ENCODE assay signal across 14 mouse cellular contexts in the genomic region with DNA sequence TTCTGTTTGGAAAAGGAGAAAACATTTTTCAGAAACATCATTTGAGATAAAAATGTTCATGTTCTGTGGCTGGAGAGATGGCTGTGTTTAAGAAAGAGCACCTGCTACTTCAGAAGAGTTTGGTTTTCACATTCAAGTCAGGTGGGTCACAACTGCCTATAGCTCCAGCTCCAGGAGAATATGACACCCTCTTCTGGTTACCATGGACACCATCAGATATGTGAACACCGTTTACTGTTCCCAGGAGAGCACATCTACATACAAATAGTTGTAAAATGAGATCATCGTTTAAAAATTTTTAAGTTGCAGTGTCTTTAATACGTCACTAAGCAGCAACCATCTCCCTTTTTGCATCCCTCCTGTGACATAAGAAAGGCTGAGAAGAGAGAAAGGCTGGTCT.
DNase-seq lines count a peak whose midpoint lies in the region; ATAC-seq lines count a peak whose summit lies in the region.
"Had no signal": no experiment of that assay in that cellular context is flagged by ENCODE, and none has a peak within 500 bp of the region (broad histone marks: within the 10 kb centered on the region; RNA-seq: fewer than 3 reads in every experiment).

No protein-coding gene starts in this region.

- WGBS in heart, embryonic 10.5 days = 10% methylated on average over 3 of the region's 3 CpGs
- 20% methylated on average over 3 of the region's 3 CpGs for WGBS in midbrain, embryonic 11.5 days
- WGBS in midbrain, embryonic 10.5 days = 27% methylated on average over 3 of the region's 3 CpGs
- 12% methylated on average over 3 of the region's 3 CpGs for WGBS in stomach, embryonic 15.5 days

- no peak overlapping the region for H3K4me3 ChIP-seq in heart, embryonic 10.5 days
- no peak overlapping the region for H3K4me3 ChIP-seq in midbrain, embryonic 11.5 days (ENCODE audit: low read depth, low read length)
- no peak overlapping the region for H3K4me3 ChIP-seq in midbrain, embryonic 10.5 days
- no peak overlapping the region for H3K4me3 ChIP-seq in stomach, embryonic 15.5 days (replicated peaks)
- H3K4me3 ChIP-seq: erythroblast, embryonic 14.5 days; heart, embryonic 13.5 days had no signal

- H3K27me3 ChIP-seq in heart, embryonic 10.5 days (ENCODE audit: insufficient read depth, poor library complexity, severe bottlenecking) = no peaks in the 10 kb centered on the region
- H3K27me3 ChIP-seq in midbrain, embryonic 11.5 days (ENCODE audit: control insufficient read depth, insufficient read depth, low read length) = no peaks in the 10 kb centered on the region
- no peaks in the 10 kb centered on the region for H3K27me3 ChIP-seq in midbrain, embryonic 10.5 days (ENCODE audit: low read depth, poor library complexity, severe bottlenecking)
- no peaks in the 10 kb centered on the region for H3K27me3 ChIP-seq in stomach, embryonic 15.5 days (replicated peaks)
- H3K27me3 ChIP-seq: heart, embryonic 13.5 days had no signal

- peak; percentile 57; the same call in 1 of the 2 replicates for ATAC-seq in midbrain, embryonic 11.5 days (ENCODE audit: low FRiP score)
- ATAC-seq in stomach, embryonic 15.5 days (ENCODE audit: insufficient read depth, low FRiP score, low read depth) = peak; percentile 80
- ATAC-seq: activated CD4-positive, CD25-positive, alpha-beta regulatory T cell, adult 4 months had no signal

- peak; percentile 73 for DNase-seq in heart, embryonic 10.5 days (ENCODE audit: low spot score)
- DNase-seq in heart, adult 11 months = no peak
- DNase-seq in midbrain, embryonic 11.5 days (ENCODE audit: low spot score, missing footprints) = no peak
- no peak for DNase-seq in midbrain, embryonic 10.5 days (ENCODE audit: low spot score)
- DNase-seq in embryo, embryonic 11 days = peak; percentile 36
- no peak for DNase-seq in Muller cell, postnatal 12 days (ENCODE audit: inconsistent ontology term)
- DNase-seq in right cerebral cortex, adult 2 months (ENCODE audit: low spot score in 2 of 2) = no peak
- DNase-seq: cerebellum, adult 11 months; kidney, postnatal 10 days had no signal

- no peaks in the 10 kb centered on the region for H3K36me3 ChIP-seq in heart, embryonic 10.5 days
- H3K36me3 ChIP-seq in midbrain, embryonic 11.5 days (ENCODE audit: control insufficient read depth, insufficient read depth, low read length) = no peaks in the 10 kb centered on the region
- no peaks in the 10 kb centered on the region for H3K36me3 ChIP-seq in midbrain, embryonic 10.5 days
- no peaks in the 10 kb centered on the region for H3K36me3 ChIP-seq in stomach, embryonic 15.5 days
- H3K36me3 ChIP-seq: heart, embryonic 13.5 days had no signal

- H3K4me2 ChIP-seq in midbrain, embryonic 11.5 days = no peak overlapping the region
- no peak overlapping the region for H3K4me2 ChIP-seq in stomach, embryonic 15.5 days
- H3K4me2 ChIP-seq: heart, embryonic 13.5 days had no signal

- H3K9ac ChIP-seq in midbrain, embryonic 11.5 days (ENCODE audit: low read length) = no peak overlapping the region
- no peak overlapping the region for H3K9ac ChIP-seq in stomach, embryonic 15.5 days
- H3K9ac ChIP-seq: heart, embryonic 13.5 days had no signal

- H3K4me1 ChIP-seq in heart, embryonic 10.5 days = no peaks in the 10 kb centered on the region
- 0 out of 2 replicates have a peak, but pooled peaks cover 2% of the 10 kb centered on the region for H3K4me1 ChIP-seq in midbrain, embryonic 11.5 days (ENCODE audit: control insufficient read depth, insufficient read depth, low read length)
- peaks cover 5% of the 10 kb centered on the region; the same call in 1 of the 2 replicates for H3K4me1 ChIP-seq in midbrain, embryonic 10.5 days
- H3K4me1 ChIP-seq in stomach, embryonic 15.5 days = no peaks in the 10 kb centered on the region

- H3K9me3 ChIP-seq in heart, embryonic 10.5 days = no peaks in the 10 kb centered on the region
- H3K9me3 ChIP-seq in midbrain, embryonic 11.5 days (ENCODE audit: control insufficient read depth, low read length) = no peaks in the 10 kb centered on the region
- H3K9me3 ChIP-seq in midbrain, embryonic 10.5 days (replicated peaks) = no peaks in the 10 kb centered on the region
- no peaks in the 10 kb centered on the region for H3K9me3 ChIP-seq in stomach, embryonic 15.5 days
- H3K9me3 ChIP-seq: heart, embryonic 13.5 days had no signal

- H3K27ac ChIP-seq in heart, embryonic 10.5 days = no peak overlapping the region
- H3K27ac ChIP-seq in midbrain, embryonic 11.5 days (ENCODE audit: low read depth, low read length) = no peak overlapping the region
- H3K27ac ChIP-seq in midbrain, embryonic 10.5 days (replicated peaks) = no peak overlapping the region
- H3K27ac ChIP-seq in stomach, embryonic 15.5 days = no peak overlapping the region
- H3K27ac ChIP-seq: heart, embryonic 13.5 days; macrophage had no signal

Comparison
In these comparisons a context has a peak if more than half of its experiments do, and no peak if none do; other contexts are left out.
1. DNase-seq: peak in heart, embryonic 10.5 days (single experiment) and embryo, embryonic 11 days (single experiment); none in heart, adult 11 months (single experiment), midbrain, embryonic 11.5 days (single experiment), midbrain, embryonic 10.5 days (single experiment), Muller cell, postnatal 12 days (single experiment) and right cerebral cortex, adult 2 months (0 of 2).